Mouse (Mus musculus): ENCODE measurements around the gene Chst5. TPM values are rescaled to one million over a fixed set of nuclear protein-coding genes. Genes with fewer than 3 reads are reported as not detected.

The Chst5 gene
- total RNA-seq, 1 experiment, result 4.0 TPM

- Histone ChIP-seq H3K9me3 (ENCODE audit: control insufficient read depth, insufficient read depth, low read depth, low read length) (no peaks in the 10 kb centered on the region), H3K27ac (ENCODE audit: insufficient read depth, low read depth, low read length, poor library complexity, severe bottlenecking) (peak overlapping the region; percentile 3; the same call in 1 of the 2 replicates), H3K36me3 (ENCODE audit: control insufficient read depth, insufficient read depth, low read length, poor library complexity, severe bottlenecking) (peaks cover 30% of the 10 kb centered on the region), H3K4me3 (ENCODE audit: insufficient read depth in 1 of 2, low read depth in 1 of 2, low read length in 2 of 2, poor library complexity in 1 of 2, severe bottlenecking in 1 of 2) (no peak overlapping the region), H3K9ac (ENCODE audit: insufficient read depth, low read depth, low read length, poor library complexity, severe bottlenecking) (no peak overlapping the region), H3K4me1 (ENCODE audit: control insufficient read depth in 2 of 2, insufficient read depth in 2 of 2, low read length in 2 of 2, poor library complexity in 1 of 2) (peaks cover 4 to 8% of the 10 kb centered on the region in 2 experiments; a peak in 3 of 4 replicates)
- no peak for DNase-seq (ENCODE audit: low read depth, low spot score)
- TF ChIP-seq ZNF384 (IDR thresholded peaks at IDR 0.05; ENCODE audit: low read depth, low read length) (no peak), MAFK (IDR thresholded peaks at IDR 0.05; ENCODE audit: insufficient read depth, low read depth, low read length) (no peak), CHD2 (IDR thresholded peaks at IDR 0.05; ENCODE audit: low read depth, low read length) (no peak), ZC3H11A (IDR thresholded peaks at IDR 0.05; ENCODE audit: borderline replicate concordance, low read depth, low read length) (no peak), HCFC1 (IDR thresholded peaks at IDR 0.05; ENCODE audit: borderline replicate concordance, insufficient read depth, low read length) (no peak)
- in situ Hi-C loops (cut with MboI; ENCODE audit: low sequenced_read_pairs in 2 of 2, unreplicated experiment in 2 of 2), result no loop called here
Observed at GRCm38 (mm10) chr8:111951936-111952335, 41.7 kb upstream of the Chst5 start.

GRCm38 (mm10) chr8:111951317-111951716 lies 41.1 kb upstream of the Chst5 start:
- peaks cover 5 to 9% of the 10 kb centered on the region in 2 experiments; a peak in 3 of 4 replicates for H3K4me1 ChIP-seq (ENCODE audit: control insufficient read depth in 2 of 2, insufficient read depth in 2 of 2, low read length in 2 of 2, poor library complexity in 1 of 2)
- no peak for TF ChIP-seq CHD2 (IDR thresholded peaks at IDR 0.05; ENCODE audit: low read depth, low read length)
- no peak for TF ChIP-seq HCFC1 (IDR thresholded peaks at IDR 0.05; ENCODE audit: borderline replicate concordance, insufficient read depth, low read length)
- no peak for TF ChIP-seq ZNF384 (IDR thresholded peaks at IDR 0.05; ENCODE audit: low read depth, low read length)
- no peak for TF ChIP-seq MAFK (IDR thresholded peaks at IDR 0.05; ENCODE audit: insufficient read depth, low read depth, low read length)
- TF ChIP-seq ZC3H11A (IDR thresholded peaks at IDR 0.05; ENCODE audit: borderline replicate concordance, low read depth, low read length), result no peak
- no peak overlapping the region for H3K27ac ChIP-seq (ENCODE audit: insufficient read depth, low read depth, low read length, poor library complexity, severe bottlenecking)
- H3K9me3 ChIP-seq (ENCODE audit: control insufficient read depth, insufficient read depth, low read depth, low read length), result no peaks in the 10 kb centered on the region
- no peak overlapping the region for H3K9ac ChIP-seq (ENCODE audit: insufficient read depth, low read depth, low read length, poor library complexity, severe bottlenecking)
- peaks cover 24% of the 10 kb centered on the region for H3K36me3 ChIP-seq (ENCODE audit: control insufficient read depth, insufficient read depth, low read length, poor library complexity, severe bottlenecking)
- DNase-seq (ENCODE audit: low read depth, low spot score), result no peak
- H3K4me3 ChIP-seq (ENCODE audit: insufficient read depth in 1 of 2, low read depth in 1 of 2, low read length in 2 of 2, poor library complexity in 1 of 2, severe bottlenecking in 1 of 2), result no peak overlapping the region
- in situ Hi-C loops (cut with MboI; ENCODE audit: low sequenced_read_pairs in 2 of 2, unreplicated experiment in 2 of 2), result no loop called here

GRCm38 (mm10) chr8:111950846-111951245 lies 40.6 kb upstream of the Chst5 start:
- in situ Hi-C loops (cut with MboI; ENCODE audit: low sequenced_read_pairs in 2 of 2, unreplicated experiment in 2 of 2), result no loop called here
- TF ChIP-seq ZC3H11A (IDR thresholded peaks at IDR 0.05; ENCODE audit: borderline replicate concordance, low read depth, low read length) (no peak), HCFC1 (IDR thresholded peaks at IDR 0.05; ENCODE audit: borderline replicate concordance, insufficient read depth, low read length) (no peak), CHD2 (IDR thresholded peaks at IDR 0.05; ENCODE audit: low read depth, low read length) (no peak), MAFK (IDR thresholded peaks at IDR 0.05; ENCODE audit: insufficient read depth, low read depth, low read length) (no peak), ZNF384 (IDR thresholded peaks at IDR 0.05; ENCODE audit: low read depth, low read length) (no peak)
- peaks cover 26% of the 10 kb centered on the region for H3K36me3 ChIP-seq (ENCODE audit: control insufficient read depth, insufficient read depth, low read length, poor library complexity, severe bottlenecking)
- no peaks in the 10 kb centered on the region for H3K9me3 ChIP-seq (ENCODE audit: control insufficient read depth, insufficient read depth, low read depth, low read length)
- no peak overlapping the region for H3K4me3 ChIP-seq (ENCODE audit: insufficient read depth in 1 of 2, low read depth in 1 of 2, low read length in 2 of 2, poor library complexity in 1 of 2, severe bottlenecking in 1 of 2)
- no peak overlapping the region for H3K9ac ChIP-seq (ENCODE audit: insufficient read depth, low read depth, low read length, poor library complexity, severe bottlenecking)
- no peak for DNase-seq (ENCODE audit: low read depth, low spot score)
- peaks cover 6 to 12% of the 10 kb centered on the region in 2 experiments; a peak in 3 of 4 replicates for H3K4me1 ChIP-seq (ENCODE audit: control insufficient read depth in 2 of 2, insufficient read depth in 2 of 2, low read length in 2 of 2, poor library complexity in 1 of 2)
- H3K27ac ChIP-seq (ENCODE audit: insufficient read depth, low read depth, low read length, poor library complexity, severe bottlenecking), result no peak overlapping the region

- Histone ChIP-seq H3K9ac (ENCODE audit: insufficient read depth, low read depth, low read length, poor library complexity, severe bottlenecking) (no peak overlapping the region), H3K4me3 (ENCODE audit: insufficient read depth in 1 of 2, low read depth in 1 of 2, low read length in 2 of 2, poor library complexity in 1 of 2, severe bottlenecking in 1 of 2) (no peak overlapping the region), H3K4me1 (ENCODE audit: control insufficient read depth in 2 of 2, insufficient read depth in 2 of 2, low read length in 2 of 2, poor library complexity in 1 of 2) (peaks cover 12 to 14% of the 10 kb centered on the region in 2 experiments), H3K36me3 (ENCODE audit: control insufficient read depth, insufficient read depth, low read length, poor library complexity, severe bottlenecking) (peaks cover 32% of the 10 kb centered on the region), H3K9me3 (ENCODE audit: control insufficient read depth, insufficient read depth, low read depth, low read length) (no peaks in the 10 kb centered on the region), H3K27ac (ENCODE audit: insufficient read depth, low read depth, low read length, poor library complexity, severe bottlenecking) (peak overlapping the region; percentile 29; the same call in 1 of the 2 replicates)
- in situ Hi-C loops (cut with MboI; ENCODE audit: low sequenced_read_pairs in 2 of 2, unreplicated experiment in 2 of 2), result no loop called here
- no peak for TF ChIP-seq ZC3H11A (IDR thresholded peaks at IDR 0.05; ENCODE audit: borderline replicate concordance, low read depth, low read length)
- TF ChIP-seq HCFC1 (IDR thresholded peaks at IDR 0.05; ENCODE audit: borderline replicate concordance, insufficient read depth, low read length), result no peak
- TF ChIP-seq CHD2 (IDR thresholded peaks at IDR 0.05; ENCODE audit: low read depth, low read length), result no peak
- TF ChIP-seq ZNF384 (IDR thresholded peaks at IDR 0.05; ENCODE audit: low read depth, low read length), result no peak
- no peak for DNase-seq (ENCODE audit: low read depth, low spot score)
Observed at GRCm38 (mm10) chr8:111947954-111948353, 37.7 kb upstream of the Chst5 start.

GRCm38 (mm10) chr8:111947144-111947543 lies 36.9 kb upstream of the Chst5 start:
- Histone ChIP-seq H3K9me3 (ENCODE audit: control insufficient read depth, insufficient read depth, low read depth, low read length) (no peaks in the 10 kb centered on the region), H3K9ac (ENCODE audit: insufficient read depth, low read depth, low read length, poor library complexity, severe bottlenecking) (no peak overlapping the region), H3K4me3 (ENCODE audit: insufficient read depth in 1 of 2, low read depth in 1 of 2, low read length in 2 of 2, poor library complexity in 1 of 2, severe bottlenecking in 1 of 2) (no peak overlapping the region; a peak in 1 of 4 replicates), H3K4me1 (ENCODE audit: control insufficient read depth in 2 of 2, insufficient read depth in 2 of 2, low read length in 2 of 2, poor library complexity in 1 of 2) (peaks cover 12 to 15% of the 10 kb centered on the region in 2 experiments), H3K27ac (ENCODE audit: insufficient read depth, low read depth, low read length, poor library complexity, severe bottlenecking) (no peak overlapping the region), H3K36me3 (ENCODE audit: control insufficient read depth, insufficient read depth, low read length, poor library complexity, severe bottlenecking) (peaks cover 33% of the 10 kb centered on the region)
- DNase-seq (ENCODE audit: low read depth, low spot score), result no peak
- in situ Hi-C loops (cut with MboI; ENCODE audit: low sequenced_read_pairs in 2 of 2, unreplicated experiment in 2 of 2), result no loop called here
- TF ChIP-seq ZNF384 (IDR thresholded peaks at IDR 0.05; ENCODE audit: low read depth, low read length) (no peak), CHD2 (IDR thresholded peaks at IDR 0.05; ENCODE audit: low read depth, low read length) (no peak)

Measured in ES-E14 (cell line).